Mouse (Mus musculus): ENCODE data around the gene Kit. TPM values are rescaled to one million over a fixed set of nuclear protein-coding genes. Genes with fewer than 3 reads are reported as not detected.

The Kit gene
- polyA plus RNA-seq, 1 experiment = 9.8 TPM

GRCm38 (mm10) chr5:75590961-75591360 is 16.2 kb downstream of the Kit start:
- no peaks in the 10 kb centered on the region for H3K36me3 ChIP-seq (ENCODE audit: control insufficient read depth, insufficient read depth, low read length)
- H3K27me3 ChIP-seq (ENCODE audit: control insufficient read depth, insufficient read depth, low read length) = no peaks in the 10 kb centered on the region
- 46% methylated on average over 6 of the region's 6 CpGs for WGBS
- no peak overlapping the region for H3K4me3 ChIP-seq (ENCODE audit: low read depth, low read length)
- no peaks in the 10 kb centered on the region for H3K4me1 ChIP-seq (ENCODE audit: control insufficient read depth, insufficient read depth, insufficient read length, low read length)
- no peak overlapping the region for H3K27ac ChIP-seq (ENCODE audit: insufficient read depth, low read depth, low read length)
- TF ChIP-seq CTCF (IDR thresholded peaks at IDR 0.05; ENCODE audit: extremely low read depth, insufficient read length, insufficient replicate concordance, low read depth, low read length) (no peak), POLR2A (IDR thresholded peaks at IDR 0.05; ENCODE audit: low read depth, low read length) (no peak)

- Histone ChIP-seq H3K4me3 (ENCODE audit: low read depth, low read length) (no peak overlapping the region), H3K27me3 (ENCODE audit: control insufficient read depth, insufficient read depth, low read length) (no peaks in the 10 kb centered on the region), H3K36me3 (ENCODE audit: control insufficient read depth, insufficient read depth, low read length) (no peaks in the 10 kb centered on the region), H3K4me1 (ENCODE audit: control insufficient read depth, insufficient read depth, insufficient read length, low read length) (no peaks in the 10 kb centered on the region), H3K27ac (ENCODE audit: insufficient read depth, low read depth, low read length) (no peak overlapping the region)
- TF ChIP-seq CTCF (IDR thresholded peaks at IDR 0.05; ENCODE audit: extremely low read depth, insufficient read length, insufficient replicate concordance, low read depth, low read length) = no peak
- no peak for TF ChIP-seq POLR2A (IDR thresholded peaks at IDR 0.05; ENCODE audit: low read depth, low read length)
- WGBS = 91% methylated on average over 11 of the region's 11 CpGs
Measured at GRCm38 (mm10) chr5:75591567-75591966, 16.9 kb downstream of the Kit start.

GRCm38 (mm10) chr5:75595319-75595718 is 20.6 kb downstream of the Kit start:
- H3K36me3 ChIP-seq (ENCODE audit: control insufficient read depth, insufficient read depth, low read length) = no peaks in the 10 kb centered on the region
- H3K4me1 ChIP-seq (ENCODE audit: control insufficient read depth, insufficient read depth, insufficient read length, low read length) = no peaks in the 10 kb centered on the region; the same call in 1 of the 2 replicates
- no peak overlapping the region for H3K27ac ChIP-seq (ENCODE audit: insufficient read depth, low read depth, low read length)
- no peak overlapping the region for H3K4me3 ChIP-seq (ENCODE audit: low read depth, low read length)
- no peaks in the 10 kb centered on the region for H3K27me3 ChIP-seq (ENCODE audit: control insufficient read depth, insufficient read depth, low read length)
- WGBS = 90% methylated on average over 10 of the region's 10 CpGs
- TF ChIP-seq CTCF (IDR thresholded peaks at IDR 0.05; ENCODE audit: extremely low read depth, insufficient read length, insufficient replicate concordance, low read depth, low read length) (no peak), POLR2A (IDR thresholded peaks at IDR 0.05; ENCODE audit: low read depth, low read length) (no peak)

- Histone ChIP-seq H3K4me1 (ENCODE audit: control insufficient read depth, insufficient read depth, insufficient read length, low read length) (no peaks in the 10 kb centered on the region; the same call in 1 of the 2 replicates), H3K36me3 (ENCODE audit: control insufficient read depth, insufficient read depth, low read length) (no peaks in the 10 kb centered on the region), H3K27ac (ENCODE audit: insufficient read depth, low read depth, low read length) (no peak overlapping the region), H3K27me3 (ENCODE audit: control insufficient read depth, insufficient read depth, low read length) (no peaks in the 10 kb centered on the region), H3K4me3 (ENCODE audit: low read depth, low read length) (no peak overlapping the region)
- TF ChIP-seq CTCF (IDR thresholded peaks at IDR 0.05; ENCODE audit: extremely low read depth, insufficient read length, insufficient replicate concordance, low read depth, low read length) = no peak
- TF ChIP-seq POLR2A (IDR thresholded peaks at IDR 0.05; ENCODE audit: low read depth, low read length) = no peak
- WGBS = 51% methylated on average over 14 of the region's 14 CpGs
Measured at GRCm38 (mm10) chr5:75596211-75596610, 21.5 kb downstream of the Kit start.

GRCm38 (mm10) chr5:75597316-75597715 is 22.6 kb downstream of the Kit start:
- no peaks in the 10 kb centered on the region; the same call in 1 of the 2 replicates for H3K4me1 ChIP-seq (ENCODE audit: control insufficient read depth, insufficient read depth, insufficient read length, low read length)
- 71% methylated on average over 2 of the region's 2 CpGs for WGBS
- TF ChIP-seq CTCF (IDR thresholded peaks at IDR 0.05; ENCODE audit: extremely low read depth, insufficient read length, insufficient replicate concordance, low read depth, low read length) = no peak
- TF ChIP-seq POLR2A (IDR thresholded peaks at IDR 0.05; ENCODE audit: low read depth, low read length) = no peak

GRCm38 (mm10) chr5:75598491-75598890 is 23.8 kb downstream of the Kit start:
- Histone ChIP-seq H3K27me3 (ENCODE audit: control insufficient read depth, insufficient read depth, low read length) (no peaks in the 10 kb centered on the region), H3K27ac (ENCODE audit: insufficient read depth, low read depth, low read length) (no peak overlapping the region), H3K4me3 (ENCODE audit: low read depth, low read length) (no peak overlapping the region), H3K36me3 (ENCODE audit: control insufficient read depth, insufficient read depth, low read length) (no peaks in the 10 kb centered on the region), H3K4me1 (ENCODE audit: control insufficient read depth, insufficient read depth, insufficient read length, low read length) (no peaks in the 10 kb centered on the region; the same call in 1 of the 2 replicates)
- no peak for TF ChIP-seq POLR2A (IDR thresholded peaks at IDR 0.05; ENCODE audit: low read depth, low read length)
- no peak for TF ChIP-seq CTCF (IDR thresholded peaks at IDR 0.05; ENCODE audit: extremely low read depth, insufficient read length, insufficient replicate concordance, low read depth, low read length)
- WGBS = 89% methylated on average over 13 of the region's 13 CpGs

More at GRCm38 (mm10) chr5:75597316-75597715, 22.6 kb downstream of the Kit start:
- no peak overlapping the region for H3K4me3 ChIP-seq (ENCODE audit: low read depth, low read length)
- H3K27ac ChIP-seq (ENCODE audit: insufficient read depth, low read depth, low read length) = no peak overlapping the region
- H3K36me3 ChIP-seq (ENCODE audit: control insufficient read depth, insufficient read depth, low read length) = no peaks in the 10 kb centered on the region
- H3K27me3 ChIP-seq (ENCODE audit: control insufficient read depth, insufficient read depth, low read length) = no peaks in the 10 kb centered on the region

GRCm38 (mm10) chr5:75599991-75600390 is 25.3 kb downstream of the Kit start:
- no peak overlapping the region for H3K4me3 ChIP-seq (ENCODE audit: low read depth, low read length)
- 74% methylated on average over 6 of the region's 6 CpGs for WGBS
- no peaks in the 10 kb centered on the region for H3K36me3 ChIP-seq (ENCODE audit: control insufficient read depth, insufficient read depth, low read length)
- H3K27ac ChIP-seq (ENCODE audit: insufficient read depth, low read depth, low read length) = no peak overlapping the region
- TF ChIP-seq CTCF (IDR thresholded peaks at IDR 0.05; ENCODE audit: extremely low read depth, insufficient read length, insufficient replicate concordance, low read depth, low read length) = no peak
- TF ChIP-seq POLR2A (IDR thresholded peaks at IDR 0.05; ENCODE audit: low read depth, low read length) = no peak
- H3K4me1 ChIP-seq (ENCODE audit: control insufficient read depth, insufficient read depth, insufficient read length, low read length) = no peaks in the 10 kb centered on the region; the same call in 1 of the 2 replicates
- no peaks in the 10 kb centered on the region for H3K27me3 ChIP-seq (ENCODE audit: control insufficient read depth, insufficient read depth, low read length)
